Mouse (Mus musculus): ENCODE results near the gene Trim10.

DNA sequence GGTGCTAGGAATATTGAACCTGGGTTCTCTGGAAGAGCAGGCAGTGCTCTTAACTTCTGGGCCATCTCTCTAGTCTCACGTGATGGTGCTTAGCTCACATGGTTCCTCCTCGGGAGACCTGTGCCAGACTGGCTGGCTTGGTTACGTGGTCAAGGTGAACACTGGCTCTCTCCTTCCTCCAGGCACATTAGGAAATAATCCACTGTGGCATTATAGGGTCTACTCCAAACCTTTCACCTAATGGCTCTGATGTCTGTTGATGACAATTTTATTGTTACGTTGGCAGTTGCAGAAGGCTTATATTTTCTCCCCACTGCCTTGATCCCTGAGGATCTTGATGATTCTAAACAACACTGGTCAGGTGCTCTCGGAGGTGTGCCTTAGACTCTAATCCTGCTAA, 20.5 kb upstream of the Trim10 start:
- TF ChIP-seq CTCF (IDR thresholded peaks at IDR 0.05; ENCODE audit: low read depth, low read length) (no peak), POLR2A (IDR thresholded peaks at IDR 0.05; ENCODE audit: borderline replicate concordance, low read depth, low read length) (no peak)

All from bone marrow macrophage, adult 2 months (primary cell).